Mouse (Mus musculus) embryo, embryonic 11 days (tissue): ENCODE results near the gene Rnf126.

Experiments used
- DNase-seq: peaks from one replicate; pipeline ENCODE4 v3.0.0-alpha.2; 2015

The Rnf126 gene

GRCm38 (mm10) chr10:79792339-79793040 lies 25.7 kb upstream of the Rnf126 start:
- no peak for DNase-seq

DNA sequence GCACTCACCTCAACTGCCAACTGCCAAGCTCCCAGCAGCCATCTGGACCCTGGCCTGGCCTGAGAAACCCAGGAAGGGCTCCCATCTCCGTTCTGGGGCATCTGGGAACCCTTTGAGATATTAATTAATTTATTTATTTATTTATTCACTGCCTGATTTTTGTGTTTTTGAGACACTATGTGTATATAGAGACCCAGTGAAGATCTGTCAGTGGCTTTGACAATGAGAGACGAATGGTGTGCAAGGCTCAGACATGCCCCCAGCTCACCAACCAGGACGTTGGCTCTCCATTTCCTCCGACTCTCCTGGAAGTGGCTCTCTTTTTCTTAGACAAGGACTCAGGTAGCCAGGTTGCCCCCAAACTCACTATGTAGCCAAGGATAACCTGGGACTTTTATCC lies 24.1 kb upstream of the Rnf126 start, which contains the start of gene Prss57:
Gene Prss57, minus strand, starts transcription at position 101 of the 400 bp plus-strand sequence.
- no peak for DNase-seq

GRCm38 (mm10) chr10:79789581-79789980 lies 22.8 kb upstream of the Rnf126 start:
- DNase-seq: no peak

DNA sequence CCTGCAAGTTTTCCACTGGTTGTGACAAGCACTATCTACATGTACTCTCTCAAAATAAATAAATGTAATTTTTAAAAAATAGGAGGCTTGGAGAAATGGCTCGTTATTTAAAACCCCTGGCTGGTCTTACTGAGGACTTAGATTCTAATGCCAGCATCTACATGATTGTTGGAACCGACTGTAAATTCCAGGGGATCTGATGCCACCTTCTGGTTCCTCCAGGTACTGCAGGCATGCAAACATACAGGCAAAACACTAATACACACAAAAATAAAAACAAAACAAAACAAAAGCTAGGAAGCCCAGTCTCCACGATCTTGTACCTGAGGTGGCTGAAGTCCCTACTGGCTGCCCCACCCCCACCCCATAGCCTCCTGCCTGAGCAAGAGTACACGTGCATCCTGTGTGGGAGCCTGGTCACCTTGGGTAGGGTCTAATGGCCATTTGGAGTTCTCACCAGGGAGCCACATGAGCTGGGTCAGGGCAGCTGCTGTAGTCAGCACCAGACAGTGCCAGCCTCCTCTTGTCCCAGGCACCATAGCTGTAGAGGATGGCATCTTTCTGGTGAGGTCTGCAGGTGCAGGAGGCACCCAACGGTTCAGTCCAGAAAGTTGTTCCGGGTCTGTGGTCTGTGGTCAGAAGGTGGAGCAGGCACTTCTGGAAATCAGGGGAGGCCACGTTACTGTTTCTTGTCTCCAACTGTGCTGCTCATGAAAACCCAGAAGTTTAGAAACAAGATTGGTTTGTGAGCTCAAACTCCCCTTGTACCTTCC lies 21.8 kb upstream of the Rnf126 start:
- peak; percentile 66 for DNase-seq

GRCm38 (mm10) chr10:79783920-79784800 lies 17.4 kb upstream of the Rnf126 start:
- peak; percentile 81 for DNase-seq

- DNase-seq: no peak
Measured at GRCm38 (mm10) chr10:79783050-79783449, 16.3 kb upstream of the Rnf126 start.

GRCm38 (mm10) chr10:79781956-79782355 lies 15.2 kb upstream of the Rnf126 start:
- DNase-seq: no peak

DNA sequence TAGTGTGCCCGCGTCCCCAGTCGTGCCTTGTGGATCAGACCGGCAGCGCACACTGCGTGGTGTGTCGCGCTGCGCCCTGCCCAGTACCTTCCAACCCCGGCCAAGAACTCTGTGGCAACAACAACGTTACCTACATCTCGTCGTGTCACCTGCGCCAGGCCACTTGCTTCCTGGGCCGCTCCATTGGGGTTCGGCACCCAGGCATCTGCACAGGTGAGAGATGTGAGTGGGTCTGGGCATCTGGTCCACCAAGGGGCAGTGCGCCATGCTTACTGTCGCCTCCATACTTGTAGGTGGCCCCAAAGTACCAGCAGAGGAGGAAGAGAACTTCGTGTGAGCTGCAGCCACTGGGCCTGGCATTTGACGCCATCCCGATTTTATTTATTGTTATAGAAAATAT lies 14.4 kb upstream of the Rnf126 start:
- DNase-seq: no peak

- peak; percentile 76 for DNase-seq
Measured at GRCm38 (mm10) chr10:79780664-79781015, 13.9 kb upstream of the Rnf126 start.

DNA sequence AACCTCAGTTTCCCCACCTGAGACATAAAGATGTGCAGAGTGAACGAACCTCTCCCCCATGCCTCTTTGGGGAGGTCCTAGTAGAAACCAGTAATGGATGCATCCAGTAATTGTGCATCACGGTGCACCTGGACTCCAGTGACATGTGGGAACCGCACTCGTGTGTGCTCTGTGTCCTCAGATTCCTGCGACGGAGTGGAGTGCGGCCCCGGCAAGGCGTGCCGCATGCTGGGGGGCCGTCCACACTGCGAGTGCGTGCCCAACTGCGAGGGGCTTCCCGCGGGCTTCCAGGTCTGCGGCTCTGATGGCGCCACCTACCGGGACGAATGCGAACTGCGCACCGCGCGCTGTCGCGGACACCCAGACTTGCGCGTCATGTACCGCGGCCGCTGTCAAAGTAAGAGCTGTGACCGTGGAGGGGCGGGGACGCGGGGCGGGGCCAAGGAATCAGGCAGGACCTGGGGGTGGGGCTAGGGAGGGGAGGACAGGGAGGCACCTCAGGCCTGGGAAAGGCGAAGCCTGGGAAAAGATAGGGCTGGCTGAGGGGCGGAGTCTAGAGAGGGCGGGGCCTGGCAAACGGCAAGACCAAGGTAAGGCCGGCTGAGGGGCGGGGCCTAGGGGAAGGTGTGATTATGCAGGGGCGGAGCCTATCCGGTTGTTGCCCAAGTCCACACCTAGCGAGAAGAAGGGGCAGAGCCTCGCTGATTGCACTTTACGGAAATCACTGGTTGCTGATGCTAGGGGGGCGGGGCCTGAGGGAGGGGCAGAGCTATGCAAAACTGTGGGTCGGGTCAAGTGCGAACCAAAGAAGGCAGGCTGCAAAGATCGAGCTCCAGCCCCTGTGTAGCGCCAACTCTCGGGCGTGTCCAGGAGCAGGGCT lies 13.3 kb upstream of the Rnf126 start:
- DNase-seq: peak; percentile 95

DNA sequence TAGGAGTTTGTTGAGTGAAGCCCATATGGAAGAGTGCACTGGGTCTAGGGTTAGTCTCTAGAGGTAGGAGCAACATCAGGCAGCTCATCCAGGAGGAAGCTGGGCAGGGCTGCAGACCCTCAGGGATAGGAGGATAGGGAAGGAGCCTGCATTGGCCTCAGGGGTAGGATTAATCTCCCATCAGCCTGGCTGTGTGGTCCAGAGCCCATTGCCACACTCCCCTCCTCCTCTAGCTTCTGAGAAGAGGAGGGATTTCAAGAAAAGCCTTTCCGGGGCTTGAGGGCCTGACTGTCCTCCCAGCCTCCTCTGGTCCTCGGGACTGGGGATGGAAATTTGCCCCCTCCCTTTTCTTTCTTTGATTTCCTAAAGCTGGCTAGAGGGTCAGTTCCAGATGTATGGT lies 12.4 kb upstream of the Rnf126 start:
- DNase-seq: no peak

DNA sequence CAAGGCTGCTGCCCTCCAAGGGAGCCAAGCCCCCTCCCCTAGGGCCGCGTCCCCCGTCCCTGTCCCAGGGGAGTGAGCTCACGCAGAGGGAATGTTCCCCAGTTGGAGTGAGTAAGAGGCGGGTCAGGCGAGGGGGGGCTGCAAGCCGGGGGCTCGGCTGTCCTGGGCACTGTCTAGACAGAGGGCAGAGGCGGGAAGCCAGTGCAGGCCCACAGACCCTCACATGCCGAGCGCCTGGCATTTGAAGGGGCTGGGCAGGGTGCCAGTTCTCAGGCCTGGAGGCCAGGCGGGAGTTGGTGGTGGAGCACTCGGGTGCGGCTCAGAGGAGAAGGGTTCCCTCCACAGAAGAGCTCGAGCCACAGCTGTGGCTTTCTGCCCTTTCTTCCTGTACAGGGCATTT lies 11.3 kb upstream of the Rnf126 start:
- DNase-seq: peak; percentile 45

DNA sequence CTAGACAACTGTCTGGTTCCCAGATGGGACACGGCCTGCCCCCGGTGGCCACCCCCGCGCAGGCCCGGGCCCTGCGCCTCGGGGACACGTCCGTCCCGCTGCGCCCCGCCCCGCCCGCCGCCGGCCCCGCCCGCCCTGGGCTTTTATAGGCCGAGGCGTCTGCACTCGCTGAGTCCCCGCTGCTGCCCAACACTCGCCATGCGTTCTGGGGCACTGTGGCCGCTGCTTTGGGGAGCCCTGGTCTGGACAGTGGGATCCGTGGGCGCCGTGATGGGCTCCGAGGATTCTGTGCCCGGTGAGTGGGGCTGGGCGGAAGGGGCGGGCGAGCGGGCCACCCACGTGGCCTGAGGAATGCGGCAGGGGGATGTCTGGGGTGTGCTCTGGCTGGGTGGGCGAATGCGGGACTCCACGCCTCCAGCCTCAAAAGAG lies 10.4 kb upstream of the Rnf126 start, which contains the start of gene Fstl3:
Gene Fstl3, plus strand, starts transcription at position 170 of the 429 bp plus-strand sequence.
- peak; percentile 45 for DNase-seq

- DNase-seq: no peak
Measured at GRCm38 (mm10) chr10:79774486-79775279, 7.9 kb upstream of the Rnf126 start.

- DNase-seq: no peak
Measured at GRCm38 (mm10) chr10:79773208-79773607, 6.5 kb upstream of the Rnf126 start.

GRCm38 (mm10) chr10:79772320-79772719 lies 5.6 kb upstream of the Rnf126 start:
- DNase-seq: no peak

DNA sequence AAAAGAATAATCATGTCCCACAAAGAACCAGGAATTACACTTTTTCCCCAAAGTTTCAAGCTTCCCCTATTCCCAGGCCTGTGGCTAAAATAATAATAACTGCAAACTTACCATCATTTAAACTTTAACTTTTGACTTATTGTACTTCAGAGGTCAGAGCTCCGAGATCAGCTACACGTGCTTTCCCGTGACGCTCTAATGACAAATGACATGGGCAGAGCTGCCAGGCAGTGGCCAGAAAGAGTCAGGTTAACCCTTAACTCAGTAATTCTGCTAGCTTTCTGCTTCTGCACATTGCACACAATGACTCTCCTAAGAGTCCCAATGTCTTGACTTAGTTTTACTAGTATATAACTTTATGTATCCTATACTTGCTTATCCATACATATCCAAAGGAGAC lies 2.6 kb upstream of the Rnf126 start:
- no peak for DNase-seq

DNA sequence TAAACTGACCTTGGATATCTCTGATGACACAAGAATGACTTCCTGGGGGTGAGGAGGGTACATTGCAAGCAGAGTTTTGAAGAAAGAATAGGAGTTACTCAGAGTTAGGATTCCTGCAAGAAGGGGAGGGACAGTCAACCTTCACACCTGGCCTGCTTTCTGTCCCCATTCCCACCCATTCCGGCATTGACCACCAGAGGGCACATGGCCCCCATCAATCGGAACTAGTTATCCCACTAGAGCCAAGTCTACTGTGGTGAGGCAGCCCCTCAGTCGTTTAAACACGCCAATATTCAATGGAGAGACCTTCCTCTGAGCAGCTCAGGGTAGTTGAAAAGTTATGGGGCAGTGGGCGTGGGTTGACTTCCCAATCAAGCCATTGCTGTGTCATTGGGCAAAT lies 1.6 kb upstream of the Rnf126 start:
- DNase-seq: peak; percentile 79

DNA sequence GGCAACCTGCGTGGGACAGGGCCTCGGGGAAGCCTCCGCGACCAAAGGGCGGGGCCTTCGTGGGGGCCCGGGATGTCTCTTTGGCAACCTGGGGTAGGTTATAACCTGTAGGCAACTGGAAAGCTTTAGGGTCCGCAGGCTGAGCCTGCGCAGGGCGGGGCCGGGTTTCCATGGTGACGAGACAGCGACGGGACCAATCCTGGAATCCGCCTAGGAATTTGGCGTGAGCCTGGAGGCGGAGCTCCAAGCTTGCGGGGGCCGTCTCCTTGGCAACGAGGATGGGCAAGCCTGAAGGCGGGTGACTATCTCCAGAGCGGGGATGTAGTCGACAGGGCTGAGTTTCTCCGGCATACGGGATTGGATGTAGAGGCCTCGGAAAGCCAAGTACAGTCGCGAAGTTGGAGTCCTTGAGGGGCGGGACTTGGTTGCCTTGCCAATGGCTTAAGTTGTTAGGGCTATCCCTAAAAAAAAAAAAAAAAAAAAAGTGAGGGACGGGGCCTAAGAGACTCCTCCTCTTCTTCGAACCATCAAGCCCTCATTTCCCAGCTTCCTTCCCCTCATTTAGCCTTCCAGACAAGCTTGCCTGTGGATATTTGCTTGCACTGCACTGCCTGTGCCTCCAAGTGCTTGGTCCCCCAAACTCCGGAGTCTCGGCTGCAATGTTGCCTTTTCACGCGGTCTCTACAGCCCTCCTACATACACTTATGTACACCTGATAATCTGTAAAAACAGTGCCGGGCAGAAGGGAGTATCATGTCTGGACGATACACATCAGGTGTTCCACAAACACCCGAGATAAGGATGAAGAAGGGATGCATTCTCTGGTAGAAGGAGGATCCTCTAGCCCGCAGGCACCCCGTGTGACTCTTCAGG lies 856 bp upstream of the Rnf126 start:
- DNase-seq: peak; percentile 96

DNA sequence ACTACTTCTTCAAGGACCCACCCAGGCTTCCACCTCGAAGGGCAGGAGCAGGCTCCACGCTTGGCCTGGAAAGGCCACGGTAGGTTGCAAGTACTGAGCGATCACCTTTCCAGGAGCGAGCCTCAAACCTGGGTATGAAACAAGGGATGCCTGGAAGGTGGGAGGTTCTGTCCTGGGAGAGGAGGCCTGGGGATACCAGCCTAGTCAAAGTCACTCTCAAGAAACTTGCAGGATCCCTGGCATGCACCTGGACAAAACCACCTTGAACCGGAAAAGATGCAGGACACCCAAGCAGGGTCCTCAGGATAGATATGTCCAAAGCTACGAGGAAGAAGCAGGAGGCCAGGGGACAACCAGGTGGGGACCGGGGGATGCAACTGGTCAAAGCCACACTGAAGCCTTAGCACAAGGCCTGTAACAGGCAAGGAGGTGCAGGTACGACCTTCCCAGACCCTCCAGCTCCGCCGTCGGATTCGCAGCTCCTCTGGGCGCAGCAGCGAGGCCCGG lies 698 bp downstream of the Rnf126 start:
- DNase-seq: no peak
